Mouse (Mus musculus) large intestine, adult 2 months (tissue): ENCODE results near the gene Maats1. TPM values are rescaled to one million over a fixed set of nuclear protein-coding genes. Genes with fewer than 3 reads are reported as not detected.
"Not testable (repeated sequence)": the region's sequence is repeated elsewhere in the genome, so short reads cannot be mapped to it uniquely, and the experiment has no call there.

Experiments used
- DNase-seq: peaks from one replicate; pipeline ENCODE4 v3.0.0-alpha.2; 2012; ENCODE audit warnings: low read depth, low spot score
- WGBS: fragments of 180-500 bp; shearing (Covaris S2); methylation state at CpG from one replicate; pipeline ENCODE4 v1.1.7; 2018; 5-methylcytosine and 5-hydroxymethylcytosine counted together
- polyA plus RNA-seq: library from polyadenylated mRNA; depleted of rRNA; stranded (reverse); fragments of >200 nt; gene quantifications from 2 replicates; pipeline ENCODE4 v1.2.3, GENCODE M21; 2012

Gene Maats1
- polyA plus RNA-seq, 1 experiment: 0.12 TPM

DNA sequence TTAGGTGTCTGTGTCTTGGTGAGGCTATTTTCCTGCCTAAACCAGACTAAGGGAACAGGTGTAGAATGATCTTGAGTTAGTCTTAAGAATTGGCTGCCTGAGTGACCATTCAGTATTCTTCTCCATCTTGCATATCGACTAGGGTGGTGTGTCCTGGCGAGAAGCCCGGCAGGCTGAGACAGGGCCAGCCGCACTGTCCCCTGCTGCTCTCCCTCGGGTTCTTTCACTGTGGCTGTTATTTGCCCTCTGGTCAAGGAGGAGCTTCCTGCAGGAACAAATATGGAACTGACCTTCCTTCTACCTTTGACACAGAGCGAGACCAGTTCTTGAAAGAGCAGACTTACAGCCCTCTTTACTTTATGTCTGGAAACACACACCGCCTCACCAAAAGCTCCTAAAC is 10.1 kb upstream of the Maats1 start:
- DNase-seq: no peak
- 77% methylated on average over 7 of the region's 7 CpGs for WGBS

DNA sequence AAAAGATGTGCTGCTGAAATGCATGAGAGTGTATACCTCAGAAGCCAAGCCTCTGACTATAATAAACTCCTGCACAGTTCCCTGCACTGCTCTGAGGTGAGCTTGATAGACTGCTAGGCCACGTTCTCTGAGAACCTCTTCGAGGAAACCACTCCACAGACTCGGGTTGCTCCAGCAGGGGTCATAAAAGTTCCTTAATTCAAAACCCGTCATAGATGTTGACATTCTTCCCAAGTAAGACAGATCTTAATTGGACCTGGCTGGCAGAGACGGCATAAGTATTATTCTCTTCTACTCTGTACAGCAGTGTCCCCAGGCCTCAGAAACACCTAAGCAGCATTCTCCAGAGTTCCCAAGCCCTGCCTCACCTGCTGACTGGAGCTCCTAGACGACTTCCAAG is 9.0 kb upstream of the Maats1 start:
- WGBS: 44% methylated on average over 6 of the region's 6 CpGs
- DNase-seq: no peak

GRCm38 (mm10) chr16:38350361-38350855 is 8.5 kb upstream of the Maats1 start:
- no peak for DNase-seq
- 62% methylated on average over 7 of the region's 7 CpGs for WGBS

GRCm38 (mm10) chr16:38349881-38350280 is 7.9 kb upstream of the Maats1 start:
- DNase-seq: no peak
- WGBS: 79% methylated on average over 2 of the region's 2 CpGs

DNA sequence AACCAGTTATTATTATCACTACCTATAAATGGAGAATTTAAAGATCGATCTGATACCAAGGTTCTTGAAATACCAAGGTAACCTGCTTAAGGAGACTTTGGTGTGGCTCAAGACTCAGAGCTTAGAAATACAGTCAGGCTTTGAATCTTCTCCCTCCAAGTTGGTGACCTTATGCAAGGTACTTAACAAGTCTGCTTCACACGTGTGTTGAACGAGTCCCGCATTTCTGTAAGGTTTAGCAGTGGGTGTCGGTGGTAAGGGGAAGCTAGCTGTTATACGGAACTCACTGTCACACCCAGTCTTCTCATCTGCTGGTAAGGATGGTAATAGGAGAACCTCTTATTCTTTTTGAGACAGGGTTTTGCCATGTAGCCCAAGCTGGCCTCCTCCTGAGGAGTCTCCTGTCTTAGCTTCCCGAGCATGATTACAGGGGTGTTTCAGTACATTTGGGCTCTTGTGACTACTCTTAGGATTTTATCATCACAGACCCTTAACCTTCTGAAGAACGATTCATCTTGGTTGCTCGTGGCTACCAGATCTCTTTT is 6.3 kb upstream of the Maats1 start:
- WGBS: 58% methylated on average over 9 of the region's 9 CpGs

GRCm38 (mm10) chr16:38347588-38347987 is 5.6 kb upstream of the Maats1 start:
- WGBS: 46% methylated on average over 6 of the region's 6 CpGs
- no peak for DNase-seq

More for the DNA sequence above, 6.3 kb upstream of the Maats1 start:
- no peak for DNase-seq

DNA sequence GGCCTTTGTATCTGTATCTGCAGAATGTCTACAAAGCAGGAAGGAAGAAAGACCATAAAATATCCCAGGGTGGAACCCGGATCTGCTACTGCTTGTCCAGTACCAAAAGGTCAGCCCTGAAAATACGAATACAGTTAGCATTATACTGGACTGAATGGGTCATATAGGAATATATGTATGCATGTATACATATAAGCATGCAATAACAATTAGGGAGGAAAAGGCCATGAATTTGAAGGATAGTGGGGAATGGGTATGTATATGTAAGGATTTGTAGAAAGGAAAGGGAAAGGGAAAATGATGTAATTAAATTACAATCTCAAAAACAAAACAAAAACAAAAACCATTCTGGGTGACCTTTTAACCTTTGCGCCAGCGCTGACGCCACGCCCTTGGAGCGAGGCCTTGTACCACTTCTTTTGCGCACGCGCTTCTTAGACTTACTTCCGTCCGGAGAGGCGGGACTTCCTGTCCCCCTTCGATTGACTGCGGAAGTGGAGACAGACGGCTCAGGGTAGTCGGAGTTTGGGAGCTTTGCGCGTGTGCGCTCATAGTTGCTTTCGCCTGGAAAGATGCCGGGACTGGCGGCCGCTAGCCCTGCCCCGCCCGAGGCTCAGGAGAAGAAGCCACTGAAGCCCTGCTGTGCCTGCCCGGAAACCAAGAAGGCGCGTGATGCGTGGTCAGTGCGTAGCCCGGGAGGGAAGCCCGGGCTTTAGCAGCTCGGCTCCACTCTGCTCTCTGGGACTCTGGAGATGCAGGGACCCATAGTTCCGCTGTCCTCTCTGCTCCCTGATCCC is 4.8 kb upstream of the Maats1 start, which contains the start of the genes Cox17 and Gm21987:
Gene Cox17, plus strand, starts transcription at position 463 of the 797 bp plus-strand sequence.
Gene Gm21987, plus strand, starts transcription at position 512 of the 797 bp plus-strand sequence.
- 2% methylated on average over 35 of the region's 35 CpGs for WGBS
- DNase-seq: peak; percentile 90

- WGBS: 38% methylated on average over 3 of the region's 3 CpGs
- DNase-seq: no peak
Measured at GRCm38 (mm10) chr16:38344941-38345725, 3.2 kb upstream of the Maats1 start.

- not testable (repeated sequence) for DNase-seq
- 83% methylated on average over 4 of the region's 4 CpGs for whole genome bisulfite sequencing
Measured at GRCm38 (mm10) chr16:38338077-38338476, 3.9 kb downstream of the Maats1 start.

- no peak for DNase-seq
- 24% methylated on average over 6 of the region's 6 CpGs for WGBS
Measured at GRCm38 (mm10) chr16:38334431-38334830, 7.5 kb downstream of the Maats1 start.

DNA sequence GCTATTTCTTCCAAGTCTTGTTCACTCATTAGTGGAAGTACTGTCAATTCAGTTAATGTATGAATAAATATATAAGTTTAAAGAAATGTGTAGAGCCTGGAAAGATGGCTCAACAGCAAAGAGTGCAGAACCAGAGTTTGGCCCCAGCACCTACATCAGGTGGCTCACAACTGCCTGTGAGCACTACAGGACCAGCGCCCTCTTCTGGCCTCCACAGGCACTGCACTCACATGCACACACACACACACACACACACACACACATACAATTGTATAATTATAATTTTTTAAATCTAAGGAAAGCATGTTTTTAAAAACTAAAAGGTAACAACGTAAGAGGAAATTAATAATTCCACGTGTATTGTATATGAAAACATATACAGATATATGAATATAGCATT is 12.6 kb downstream of the Maats1 start:
- no peak for DNase-seq
- 94% methylated on average over 3 of the region's 3 CpGs for WGBS

DNA sequence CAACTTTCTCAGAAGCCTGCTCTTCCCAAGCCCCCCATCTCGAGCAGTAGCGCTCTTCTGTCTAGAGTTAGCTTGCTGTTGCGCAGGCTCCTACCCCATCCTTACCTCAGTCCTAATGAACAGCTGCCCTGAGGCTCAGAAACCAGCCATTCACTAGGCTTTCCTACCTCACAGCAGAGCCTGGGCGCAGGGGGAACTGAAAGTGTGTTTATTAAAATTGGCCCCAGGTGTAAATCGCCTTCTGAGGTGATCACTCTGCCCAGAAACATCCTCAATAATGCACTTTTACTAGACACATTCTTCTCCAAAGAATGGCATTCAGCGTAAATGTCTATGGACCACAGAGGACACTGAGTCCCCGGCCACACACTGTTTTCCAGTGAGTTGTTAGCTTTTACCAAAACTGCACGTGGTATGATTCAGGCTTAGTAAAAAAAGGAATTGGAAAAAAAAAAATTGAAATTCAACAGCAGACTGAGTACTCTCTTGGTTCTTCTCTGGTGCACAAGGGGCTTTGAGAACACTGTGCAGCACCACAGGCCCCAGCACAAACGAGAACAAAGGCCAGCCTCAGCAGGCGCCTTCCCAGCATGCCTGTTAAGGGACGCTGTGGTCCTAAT is 15.1 kb downstream of the Maats1 start:
- 87% methylated on average over 11 of the region's 11 CpGs for WGBS
- no peak for DNase-seq

- no peak for DNase-seq
- WGBS: 92% methylated on average over 15 of the region's 15 CpGs
Measured at GRCm38 (mm10) chr16:38324311-38324710, 17.6 kb downstream of the Maats1 start.

GRCm38 (mm10) chr16:38321452-38321935 is 20.4 kb downstream of the Maats1 start:
- 37% methylated on average over 17 of the region's 17 CpGs for WGBS
- no peak for DNase-seq

- WGBS: 93% methylated on average over 4 of the region's 4 CpGs
- DNase-seq: no peak
Measured at GRCm38 (mm10) chr16:38319087-38319486, 22.9 kb downstream of the Maats1 start.

DNA sequence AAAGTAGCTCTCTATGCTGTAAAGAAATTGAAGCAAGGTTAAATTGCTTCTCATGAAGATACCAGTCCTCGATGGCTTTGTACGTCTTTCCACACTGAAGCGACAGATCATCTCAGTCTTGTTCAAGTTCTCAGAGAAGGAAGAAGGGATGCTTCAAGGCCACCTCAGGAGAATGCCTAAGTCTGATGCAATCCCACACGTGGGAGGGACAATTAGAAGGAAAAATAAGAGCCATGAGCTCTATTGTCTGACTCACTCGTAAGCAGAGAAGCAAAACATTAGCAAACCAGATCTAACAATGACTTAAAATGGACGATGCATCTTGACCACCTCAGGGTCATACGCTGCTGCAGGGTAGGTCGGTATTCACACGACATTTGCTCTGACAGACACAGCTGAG is 23.5 kb downstream of the Maats1 start:
- no peak for DNase-seq
- 73% methylated on average over 9 of the region's 9 CpGs for WGBS

DNA sequence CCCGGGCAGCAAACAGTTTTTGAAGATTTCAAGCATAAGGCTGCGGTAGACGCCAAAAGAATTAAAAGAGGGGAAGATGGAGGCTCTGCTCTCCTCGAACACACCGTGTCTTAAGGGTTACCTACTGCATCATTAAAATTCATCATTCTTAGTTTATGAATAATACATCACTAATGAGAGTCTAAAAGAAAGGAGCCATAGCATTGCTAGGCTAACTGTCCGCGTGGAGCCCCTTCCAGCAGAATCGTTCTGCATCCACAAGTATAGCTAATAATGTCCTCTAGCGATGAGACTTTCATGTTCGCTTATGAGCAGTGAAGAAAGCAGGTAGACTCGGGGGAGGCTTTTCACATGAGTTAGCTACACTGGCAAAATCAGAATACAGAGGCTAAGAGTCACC is 33.7 kb downstream of the Maats1 start:
- WGBS: 84% methylated on average over 11 of the region's 11 CpGs
- no peak for DNase-seq

GRCm38 (mm10) chr16:38307651-38308050 is 34.3 kb downstream of the Maats1 start:
- WGBS: 68% methylated on average over 7 of the region's 7 CpGs
- no peak for DNase-seq

GRCm38 (mm10) chr16:38307221-38307605 is 34.7 kb downstream of the Maats1 start:
- WGBS: 59% methylated on average over 5 of the region's 5 CpGs
- no peak for DNase-seq
